Mouse (Mus musculus) hindbrain, embryonic 14.5 days (tissue): ENCODE measurements at regions not wholly inside any gene's neighbourhood (a gene's known extent, or its start where the extent isn't known, plus 50 kb on each side); places are given as distances from the start of the nearest gene placed in this dataset.

Source experiments
- ATAC-seq: fragments of 200-750 bp; cut with Nextera tagmentation; 2 replicates; pipeline ENCODE4 v1.8.0; 2017; ENCODE audit warnings: moderate number of reproducible peaks, mild to moderate bottlenecking, moderate TSS enrichment, moderate library complexity; ENCODE audit not compliant: low FRiP score
- DNase-seq: peaks from one replicate; pipeline ENCODE4 v3.0.0-alpha.2; 2015; ENCODE audit warnings: low spot score
- H3K27ac ChIP-seq: fragments of 300-500 bp; sonication (generic); 2 replicates; pipeline ENCODE4 v1.5.1; 2014; ENCODE audit warnings: mild to moderate bottlenecking, moderate library complexity
- H3K27me3 ChIP-seq: fragments of 300-500 bp; sonication (generic); 2 replicates; pipeline ENCODE4 v1.6.1; 2014; ENCODE audit warnings: mild to moderate bottlenecking, low read length, mixed read lengths; ENCODE audit not compliant: control insufficient read depth, insufficient read depth
- H3K36me3 ChIP-seq: fragments of 300-500 bp; sonication (generic); replicated peaks from 2 replicates; pipeline ENCODE4 v1.6.1; 2014; ENCODE audit not compliant: control insufficient read depth, insufficient read depth
- H3K4me1 ChIP-seq: fragments of 300-500 bp; sonication (generic); replicated peaks from 2 replicates; pipeline ENCODE4 v1.6.1; 2014; ENCODE audit warnings: antibody characterized with exemption, low read length, mixed read lengths; ENCODE audit not compliant: control insufficient read depth, insufficient read depth
- H3K4me2 ChIP-seq: fragments of 300-500 bp; sonication (generic); replicated peaks from 2 replicates; pipeline ENCODE4 v1.6.1; 2014; ENCODE audit warnings: mild to moderate bottlenecking, moderate library complexity
- H3K4me3 ChIP-seq: fragments of 300-500 bp; sonication (generic); replicated peaks from 2 replicates; pipeline ENCODE4 v1.5.1; 2014; ENCODE audit warnings: mild to moderate bottlenecking, low read length
- H3K9ac ChIP-seq: fragments of 300-500 bp; sonication (generic); 2 replicates; pipeline ENCODE4 v1.6.1; 2014
- H3K9me3 ChIP-seq: fragments of 300-500 bp; sonication (generic); 2 replicates; pipeline ENCODE4 v1.6.1; 2016; ENCODE audit warnings: low read length; ENCODE audit not compliant: control insufficient read depth
- WGBS: fragments of 180-500 bp; shearing (Covaris S2); extraction: QIAGEN DNeasy Blood & Tissue Kit; methylation state at CpG from one replicate; pipeline ENCODE4 v1.1.7; 2014; 5-methylcytosine and 5-hydroxymethylcytosine counted together

GRCm38 (mm10) chr8:95988616-95989380 lies 100.5 kb upstream of the Got2 start:
- Histone ChIP-seq H3K27ac (no peak overlapping the region), H3K4me1 (no peaks in the 10 kb centered on the region), H3K9ac (no peak overlapping the region), H3K9me3 (no peaks in the 10 kb centered on the region), H3K27me3 (no peaks in the 10 kb centered on the region), H3K36me3 (no peaks in the 10 kb centered on the region), H3K4me2 (no peak overlapping the region), H3K4me3 (no peak overlapping the region)
- 79% methylated on average over 4 of the region's 4 CpGs for WGBS
- DNase-seq (no peak), ATAC-seq (no peak)

GRCm38 (mm10) chr8:95987011-95987440 lies 98.7 kb upstream of the Got2 start:
- Histone ChIP-seq H3K9me3 (no peaks in the 10 kb centered on the region), H3K36me3 (no peaks in the 10 kb centered on the region), H3K4me2 (peak overlapping the region; percentile 42), H3K4me1 (no peaks in the 10 kb centered on the region), H3K4me3 (0 out of 2 replicates have a peak overlapping the region, but pooled peaks have one; percentile 13), H3K27me3 (no peaks in the 10 kb centered on the region), H3K9ac (no peak overlapping the region), H3K27ac (no peak overlapping the region)
- DNase-seq (no peak), ATAC-seq (no peak)
- 9% methylated on average over 10 of the region's 10 CpGs for WGBS

GRCm38 (mm10) chr8:95986410-95986809 lies 98.1 kb upstream of the Got2 start:
- Histone ChIP-seq H3K4me3 (no peak overlapping the region), H3K27ac (no peak overlapping the region), H3K9me3 (no peaks in the 10 kb centered on the region), H3K4me1 (no peaks in the 10 kb centered on the region), H3K36me3 (no peaks in the 10 kb centered on the region), H3K4me2 (0 out of 2 replicates have a peak overlapping the region, but pooled peaks have one; percentile 42), H3K27me3 (no peaks in the 10 kb centered on the region), H3K9ac (no peak overlapping the region)
- ATAC-seq = no peak
- DNase-seq = no peak
- WGBS = 68% methylated on average over 3 of the region's 3 CpGs

- no peak overlapping the region for H3K27ac ChIP-seq
- no peak overlapping the region for H3K9ac ChIP-seq
- DNase-seq (no peak), ATAC-seq (no peak)
- no peaks in the 10 kb centered on the region for H3K36me3 ChIP-seq
- no peak overlapping the region for H3K4me3 ChIP-seq
- H3K9me3 ChIP-seq = no peaks in the 10 kb centered on the region
- 78% methylated on average over 2 of the region's 2 CpGs for WGBS
- no peaks in the 10 kb centered on the region for H3K4me1 ChIP-seq
- no peaks in the 10 kb centered on the region for H3K27me3 ChIP-seq
- H3K4me2 ChIP-seq = no peak overlapping the region
Observed at GRCm38 (mm10) chr8:95983690-95984089, 95.3 kb upstream of the Got2 start.

GRCm38 (mm10) chr8:95980405-95980804 lies 92.1 kb upstream of the Got2 start:
- Histone ChIP-seq H3K9me3 (no peaks in the 10 kb centered on the region), H3K9ac (no peak overlapping the region), H3K4me2 (no peak overlapping the region), H3K4me1 (no peaks in the 10 kb centered on the region), H3K4me3 (no peak overlapping the region), H3K27me3 (no peaks in the 10 kb centered on the region), H3K36me3 (no peaks in the 10 kb centered on the region), H3K27ac (no peak overlapping the region)
- 27% methylated on average over 2 of the region's 2 CpGs for WGBS
- DNase-seq (no peak), ATAC-seq (no peak)

- Histone ChIP-seq H3K4me2 (no peak overlapping the region), H3K4me1 (no peaks in the 10 kb centered on the region), H3K4me3 (no peak overlapping the region), H3K36me3 (no peaks in the 10 kb centered on the region), H3K9me3 (no peaks in the 10 kb centered on the region), H3K27me3 (no peaks in the 10 kb centered on the region), H3K27ac (no peak overlapping the region), H3K9ac (no peak overlapping the region)
- WGBS = 63% methylated on average over 6 of the region's 6 CpGs
- DNase-seq = no peak
- no peak for ATAC-seq
Observed at GRCm38 (mm10) chr8:95979223-95979622, 90.9 kb upstream of the Got2 start.

- H3K4me1 ChIP-seq = no peaks in the 10 kb centered on the region
- no peak overlapping the region for H3K27ac ChIP-seq
- no peak overlapping the region for H3K9ac ChIP-seq
- no peaks in the 10 kb centered on the region for H3K9me3 ChIP-seq
- H3K36me3 ChIP-seq = no peaks in the 10 kb centered on the region
- no peaks in the 10 kb centered on the region for H3K27me3 ChIP-seq
- 22% methylated on average over 4 of the region's 4 CpGs for WGBS
- no peak overlapping the region for H3K4me3 ChIP-seq
- no peak overlapping the region for H3K4me2 ChIP-seq
- ATAC-seq = no peak
- peak; percentile 79 for DNase-seq
Observed at GRCm38 (mm10) chr8:95974889-95975288, 86.5 kb upstream of the Got2 start.

GRCm38 (mm10) chr8:95974231-95974630 lies 85.9 kb upstream of the Got2 start:
- Histone ChIP-seq H3K4me1 (no peaks in the 10 kb centered on the region), H3K9ac (no peak overlapping the region), H3K27ac (no peak overlapping the region), H3K36me3 (no peaks in the 10 kb centered on the region), H3K4me3 (no peak overlapping the region), H3K9me3 (no peaks in the 10 kb centered on the region), H3K27me3 (no peaks in the 10 kb centered on the region), H3K4me2 (no peak overlapping the region)
- DNase-seq (no peak), ATAC-seq (no peak)
- 69% methylated on average over 5 of the region's 5 CpGs for WGBS

GRCm38 (mm10) chr8:95973571-95973970 lies 85.2 kb upstream of the Got2 start:
- Histone ChIP-seq H3K36me3 (no peaks in the 10 kb centered on the region), H3K27ac (no peak overlapping the region), H3K4me1 (no peaks in the 10 kb centered on the region), H3K27me3 (no peaks in the 10 kb centered on the region), H3K9me3 (no peaks in the 10 kb centered on the region), H3K4me3 (no peak overlapping the region), H3K4me2 (no peak overlapping the region), H3K9ac (no peak overlapping the region)
- 41% methylated on average over 4 of the region's 4 CpGs for WGBS
- ATAC-seq (no peak), DNase-seq (no peak)

GRCm38 (mm10) chr8:95968828-95969227 lies 80.5 kb upstream of the Got2 start:
- Histone ChIP-seq H3K9ac (no peak overlapping the region), H3K4me2 (no peak overlapping the region), H3K4me3 (no peak overlapping the region), H3K27ac (no peak overlapping the region), H3K9me3 (no peaks in the 10 kb centered on the region), H3K27me3 (no peaks in the 10 kb centered on the region), H3K4me1 (no peaks in the 10 kb centered on the region), H3K36me3 (no peaks in the 10 kb centered on the region)
- 92% methylated on average over 6 of the region's 6 CpGs for WGBS
- DNase-seq (no peak), ATAC-seq (no peak)
